Mouse (Mus musculus): ENCODE measurements around the gene Olfr1354. TPM values are rescaled to one million over a fixed set of nuclear protein-coding genes. Genes with fewer than 3 reads are reported as not detected.

The Olfr1354 gene
- not detected for polyA plus RNA-seq (2014; fragmentation: Illumina TruSeq; extraction: RNeasy Lipid Tissue Mini Kit (QIAGEN cat#74804); ENCODE audit: low read depth, low replicate concordance)

DNA sequence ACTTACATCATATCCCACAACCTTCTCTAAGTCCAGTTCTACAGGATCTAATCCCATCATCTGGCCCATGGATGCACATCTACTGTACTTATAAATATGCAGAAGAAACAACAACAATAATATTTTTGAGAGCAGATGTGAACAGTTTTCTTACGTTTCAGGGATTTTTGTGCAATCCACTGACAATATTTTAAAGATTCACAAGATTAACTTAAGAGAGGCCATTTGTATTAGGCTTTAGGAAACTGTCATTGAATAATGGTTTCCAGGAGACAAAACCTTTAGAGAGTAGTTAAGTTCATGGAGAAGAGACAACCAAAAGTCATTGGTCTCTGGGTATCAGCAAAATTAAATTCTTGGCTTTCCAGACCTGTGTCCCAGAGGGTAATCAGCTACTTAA, at the start of gene Olfr1354:
TSS of gene Olfr1354 (plus strand) at position 301 of the 400 bp plus-strand sequence.

DNA sequence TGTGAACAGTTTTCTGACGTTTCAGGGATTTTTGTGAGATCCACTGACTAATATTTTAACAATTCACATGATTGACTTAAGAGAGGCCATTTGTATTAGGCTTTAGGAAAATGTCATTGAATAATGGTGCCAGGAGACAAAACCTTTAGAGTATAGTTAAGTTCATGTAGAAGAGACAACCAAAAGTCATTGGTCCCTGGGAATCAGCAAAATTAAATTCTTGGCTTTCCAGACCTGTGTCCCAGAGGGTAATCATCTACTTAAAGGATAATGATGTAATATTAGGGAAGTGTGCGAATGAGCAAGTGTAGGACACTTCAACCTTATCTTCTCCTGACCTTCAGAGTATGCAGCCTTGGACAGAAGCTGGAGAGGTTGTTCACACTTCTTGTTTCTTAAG, 37.7 kb upstream of the Olfr1354 start, which contains the start of gene Olfr1355:
TSS of gene Olfr1355 (plus strand) at position 301 of the 400 bp plus-strand sequence.

GRCm38 (mm10) chr10:78950336-78950735, 37.4 kb downstream of the Olfr1354 start, which contains the start of gene Olfr8:
TSS of gene Olfr8 (plus strand) at chr10:78950636.

DNA sequence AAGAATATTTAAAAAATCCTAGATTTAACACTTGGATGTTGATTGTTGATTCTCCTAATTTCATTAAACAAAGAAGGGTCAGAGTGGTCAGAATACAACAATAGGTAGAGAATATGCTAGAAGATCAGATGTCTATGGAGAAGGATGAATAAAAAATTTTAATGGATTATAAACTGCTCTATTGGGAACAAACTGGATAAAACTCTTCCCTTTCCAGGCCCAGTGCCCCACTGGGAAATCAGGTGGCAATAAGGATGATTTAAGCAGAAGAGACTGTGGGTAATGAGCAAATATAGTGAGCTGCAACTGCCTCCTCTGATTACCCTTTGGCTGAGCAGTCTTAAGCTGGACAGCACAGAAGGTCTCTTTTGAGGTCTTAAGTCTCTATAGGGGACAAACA, 50.0 kb downstream of the Olfr1354 start, which contains the start of gene Olfr1353:
TSS of gene Olfr1353 (plus strand) at position 301 of the 400 bp plus-strand sequence.

Other genes with a start within 250 kb of the Olfr1354 start
- not detected for gene Casp14, start 194.9 kb upstream of the Olfr1354 start, polyA plus RNA-seq (2014; fragmentation: Illumina TruSeq; extraction: RNeasy Lipid Tissue Mini Kit (QIAGEN cat#74804); ENCODE audit: low read depth, low replicate concordance)
- gene Ccdc105, start 160.1 kb upstream of the Olfr1354 start, polyA plus RNA-seq (2014; fragmentation: Illumina TruSeq; extraction: RNeasy Lipid Tissue Mini Kit (QIAGEN cat#74804); ENCODE audit: low read depth, low replicate concordance) = not detected
- gene Slc1a6, start 132.7 kb upstream of the Olfr1354 start, polyA plus RNA-seq (2014; fragmentation: Illumina TruSeq; extraction: RNeasy Lipid Tissue Mini Kit (QIAGEN cat#74804); ENCODE audit: low read depth, low replicate concordance) = not detected
- not detected for gene Olfr1356, start 61.0 kb upstream of the Olfr1354 start, polyA plus RNA-seq (2014; fragmentation: Illumina TruSeq; extraction: RNeasy Lipid Tissue Mini Kit (QIAGEN cat#74804); ENCODE audit: low read depth, low replicate concordance)
- not detected for gene Olfr1355, start 37.6 kb upstream of the Olfr1354 start, polyA plus RNA-seq (2014; fragmentation: Illumina TruSeq; extraction: RNeasy Lipid Tissue Mini Kit (QIAGEN cat#74804); ENCODE audit: low read depth, low replicate concordance)
- gene Olfr8, start 37.5 kb downstream of the Olfr1354 start, polyA plus RNA-seq (2014; fragmentation: Illumina TruSeq; extraction: RNeasy Lipid Tissue Mini Kit (QIAGEN cat#74804); ENCODE audit: low read depth, low replicate concordance) = not detected
- gene Olfr1353, start 50.1 kb downstream of the Olfr1354 start, polyA plus RNA-seq (2014; fragmentation: Illumina TruSeq; extraction: RNeasy Lipid Tissue Mini Kit (QIAGEN cat#74804); ENCODE audit: low read depth, low replicate concordance) = not detected
- gene Olfr1352, start 67.9 kb downstream of the Olfr1354 start, polyA plus RNA-seq (2014; fragmentation: Illumina TruSeq; extraction: RNeasy Lipid Tissue Mini Kit (QIAGEN cat#74804); ENCODE audit: low read depth, low replicate concordance) = not detected
- gene Olfr1351, start 99.3 kb downstream of the Olfr1354 start, polyA plus RNA-seq (2014; fragmentation: Illumina TruSeq; extraction: RNeasy Lipid Tissue Mini Kit (QIAGEN cat#74804); ENCODE audit: low read depth, low replicate concordance) = not detected
- gene Olfr57, start 115.6 kb downstream of the Olfr1354 start, polyA plus RNA-seq (2014; fragmentation: Illumina TruSeq; extraction: RNeasy Lipid Tissue Mini Kit (QIAGEN cat#74804); ENCODE audit: low read depth, low replicate concordance) = not detected
- 16.4 TPM for gene 2610008E11Rik, start 184.4 kb downstream of the Olfr1354 start, polyA plus RNA-seq (2014; fragmentation: Illumina TruSeq; extraction: RNeasy Lipid Tissue Mini Kit (QIAGEN cat#74804); ENCODE audit: low read depth, low replicate concordance)
- not detected for gene Vmn2r80, start 235.6 kb downstream of the Olfr1354 start, polyA plus RNA-seq (2014; fragmentation: Illumina TruSeq; extraction: RNeasy Lipid Tissue Mini Kit (QIAGEN cat#74804); ENCODE audit: low read depth, low replicate concordance)